Mouse (Mus musculus) left cerebral cortex, postnatal 4 days (tissue): ENCODE results near the gene Cd36. TPM values are rescaled to one million over a fixed set of nuclear protein-coding genes. Genes with fewer than 3 reads are reported as not detected.
"Not testable (repeated sequence)": the region's sequence is repeated elsewhere in the genome, so short reads cannot be mapped to it uniquely, and the experiment has no call there.

ENCODE experiments used
- DNase-seq: peaks from one replicate; pipeline ENCODE4 v3.0.0-alpha.2; 2022
- intact Hi-C: fragments of 180-260 bp; cut with DNase I; formaldehyde crosslinking; loops from one replicate; pipeline ENCODE4 v1.15.1; 2025
- total RNA-seq, 2 experiments: library from RNA; stranded (reverse); gene quantifications; 2 replicates each; pipeline ENCODE4 v1.2.3; 2021

Cd36 gene
- total RNA-seq, result 1 to 10 TPM; 1.8 to 1.9 TPM

DNA sequence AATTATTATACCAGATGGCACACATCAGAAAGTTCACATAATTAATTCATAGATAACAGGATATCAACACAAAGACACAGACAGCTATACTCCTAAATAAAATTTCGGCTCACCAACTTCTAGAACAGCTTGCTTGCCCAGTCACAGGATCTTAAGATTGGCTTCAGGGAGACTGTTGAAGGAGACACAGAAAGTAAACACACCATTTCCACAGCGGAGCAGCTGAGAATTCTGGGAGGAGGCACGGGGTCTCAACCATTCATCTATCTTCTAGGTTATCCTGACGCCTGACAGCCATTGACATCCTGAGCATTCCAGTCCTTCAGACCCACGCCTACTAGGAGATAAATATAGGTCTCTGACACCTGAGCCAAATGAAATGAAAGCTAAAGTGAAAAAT is at the start of gene Cd36:
Gene Cd36 (minus strand): TSS at position 204 of the 400 bp plus-strand sequence.
- intact Hi-C loops, result no loop called here

DNA sequence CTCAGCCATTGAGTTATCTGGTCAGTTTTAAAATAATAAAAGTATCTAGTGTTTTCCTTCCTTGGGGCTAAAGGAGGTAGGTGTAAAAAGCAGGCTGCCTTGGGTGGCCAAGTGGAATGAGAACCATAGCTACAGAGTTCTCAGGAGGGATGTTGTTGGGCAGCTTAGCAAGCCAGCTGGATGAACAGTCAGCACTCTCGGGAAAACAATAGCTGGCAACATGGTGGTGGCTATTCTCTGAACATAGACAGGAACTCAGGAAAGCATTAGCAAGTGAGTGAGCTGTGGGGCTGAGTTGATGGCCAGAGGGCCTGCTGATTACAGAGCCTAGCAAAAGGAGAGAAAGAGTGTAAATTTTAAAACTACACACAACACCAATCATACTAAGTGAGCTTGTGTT is 45.9 kb upstream of the Cd36 start:
- intact Hi-C loops, result no loop called here
- DNase-seq, result no peak

More for the DNA sequence above, at the start of gene Cd36:
- DNase-seq, result no peak

DNA sequence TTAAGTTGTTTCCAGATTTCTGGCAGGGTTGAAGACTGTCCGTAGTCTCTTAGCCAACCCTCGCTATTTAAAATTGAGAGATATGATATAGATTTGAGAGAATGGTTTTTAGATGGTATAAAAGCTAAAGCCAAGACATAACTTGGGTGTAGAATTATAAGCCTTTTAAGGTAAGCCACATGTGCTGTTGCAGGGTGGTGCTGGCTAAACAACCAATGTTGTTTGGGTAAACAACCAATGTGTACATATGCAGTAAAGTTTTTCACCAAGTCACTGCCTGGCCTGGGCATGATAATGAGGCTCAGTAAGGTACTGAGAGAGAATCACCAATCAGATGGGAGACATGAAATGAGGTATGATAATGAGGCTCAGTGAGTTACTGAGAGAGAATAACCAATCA is 43.0 kb upstream of the Cd36 start:
- intact Hi-C loops, DNase-seq: not testable (repeated sequence)

DNA sequence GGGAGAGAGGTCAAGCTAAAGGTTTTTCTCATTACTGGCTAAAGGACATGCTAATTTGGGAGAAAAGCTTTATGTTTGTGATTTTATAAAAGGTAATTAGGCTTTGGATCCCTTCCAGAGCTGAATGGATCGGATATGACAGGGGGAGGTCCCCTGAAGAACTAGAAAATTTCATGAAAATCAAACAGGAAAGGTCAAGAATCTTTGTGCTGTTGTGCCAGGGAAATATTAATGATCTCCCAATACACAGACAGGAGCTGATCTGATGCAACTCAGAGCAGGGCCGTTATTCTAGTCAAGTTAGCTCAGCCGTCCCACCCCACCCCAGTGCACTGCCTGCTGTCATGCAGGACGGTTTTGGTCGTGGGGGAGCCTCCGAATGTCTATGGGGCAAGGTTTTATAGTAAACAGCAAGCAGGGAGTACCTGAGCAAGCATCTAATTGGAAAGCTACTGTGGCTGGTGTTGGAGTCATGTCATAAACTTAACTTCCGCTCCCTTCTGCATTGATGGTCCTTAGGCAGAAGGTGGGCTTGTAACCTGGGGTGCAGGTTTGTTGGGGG is 40.5 kb upstream of the Cd36 start:
- intact Hi-C loops, result no loop called here

DNA sequence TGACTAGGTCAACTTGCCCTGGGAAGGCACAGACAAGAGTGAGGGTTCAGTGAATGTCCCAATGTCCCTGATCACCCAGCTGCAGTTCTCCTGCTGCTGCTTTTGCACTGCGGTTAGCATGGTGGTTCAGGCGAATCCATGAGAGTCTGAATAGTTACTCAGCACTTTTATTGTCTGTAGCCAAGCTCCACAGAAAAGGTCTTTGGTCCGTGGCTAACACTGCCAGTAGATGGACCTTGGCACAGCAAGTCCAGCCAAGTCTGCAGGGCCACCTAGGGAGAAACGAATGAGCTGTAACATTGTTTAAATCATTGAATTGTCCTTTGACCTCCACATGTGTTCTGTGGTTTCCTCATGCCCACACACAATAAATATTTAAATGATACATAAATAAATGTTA is 39.9 kb upstream of the Cd36 start:
- intact Hi-C loops, result no loop called here
- DNase-seq, result no peak

More for the DNA sequence above, 40.5 kb upstream of the Cd36 start:
- no peak for DNase-seq

DNA sequence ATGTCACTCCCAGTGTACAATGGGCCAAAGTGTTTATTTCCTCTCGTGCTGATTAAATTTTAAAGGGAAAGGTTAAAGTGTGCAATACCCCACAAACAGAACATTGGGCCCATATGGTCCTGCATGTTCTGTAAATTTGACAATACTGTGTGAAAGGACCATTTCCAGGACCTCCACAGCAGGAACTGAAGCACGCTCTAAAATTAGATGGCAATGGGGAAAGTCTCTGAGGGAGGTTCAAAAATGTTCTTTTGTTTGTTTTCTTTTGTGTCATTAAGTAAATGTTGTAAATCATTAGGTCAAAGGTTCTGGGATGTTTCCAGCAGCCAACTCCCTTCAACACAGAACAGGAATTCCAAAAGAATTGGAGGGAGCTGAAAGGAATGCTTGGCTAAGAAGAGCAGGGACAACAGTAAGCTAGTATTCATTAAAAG is 35.5 kb upstream of the Cd36 start:
- intact Hi-C loops, result no loop called here
- no peak for DNase-seq

DNA sequence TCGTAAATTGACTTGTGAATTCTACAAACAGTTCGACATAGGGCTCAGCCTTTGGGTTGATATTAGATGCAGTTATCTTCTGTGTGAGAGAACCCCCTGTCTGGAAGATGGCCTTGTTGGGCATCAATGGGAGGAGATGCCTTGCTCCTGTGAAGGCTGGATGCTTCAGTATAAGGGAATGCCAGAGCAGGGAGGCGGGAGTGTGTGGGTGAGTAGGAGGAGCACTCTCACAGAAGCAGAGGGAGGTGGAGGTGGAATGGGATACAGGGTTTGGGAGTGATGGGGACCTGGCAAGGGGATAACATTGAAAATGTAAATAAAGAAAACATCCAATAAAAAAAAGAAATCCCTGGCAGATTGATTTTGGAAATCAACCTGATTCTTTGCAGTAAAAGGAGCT is 35.0 kb upstream of the Cd36 start:
- intact Hi-C loops, result no loop called here
- DNase-seq, result no peak

DNA sequence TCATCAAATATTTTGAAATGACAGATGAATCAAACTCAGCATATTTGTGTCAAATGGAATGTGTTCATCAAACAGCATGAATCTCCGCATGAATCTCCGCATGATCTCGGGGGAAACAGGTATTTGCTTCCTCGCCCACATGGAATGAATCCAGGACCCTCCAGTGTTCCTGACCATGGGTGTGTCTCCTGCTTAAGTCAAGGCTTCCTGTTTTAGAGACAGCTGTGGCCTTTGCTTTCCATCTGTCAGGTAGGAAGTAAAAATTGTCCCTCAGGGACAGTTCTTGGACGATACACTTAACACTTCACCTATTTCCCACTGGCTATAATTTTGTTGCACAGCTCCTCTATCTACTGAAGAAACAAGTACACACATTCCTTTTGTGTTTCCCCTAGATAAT is 30.4 kb upstream of the Cd36 start:
- DNase-seq, result no peak
- intact Hi-C loops, result no loop called here

DNA sequence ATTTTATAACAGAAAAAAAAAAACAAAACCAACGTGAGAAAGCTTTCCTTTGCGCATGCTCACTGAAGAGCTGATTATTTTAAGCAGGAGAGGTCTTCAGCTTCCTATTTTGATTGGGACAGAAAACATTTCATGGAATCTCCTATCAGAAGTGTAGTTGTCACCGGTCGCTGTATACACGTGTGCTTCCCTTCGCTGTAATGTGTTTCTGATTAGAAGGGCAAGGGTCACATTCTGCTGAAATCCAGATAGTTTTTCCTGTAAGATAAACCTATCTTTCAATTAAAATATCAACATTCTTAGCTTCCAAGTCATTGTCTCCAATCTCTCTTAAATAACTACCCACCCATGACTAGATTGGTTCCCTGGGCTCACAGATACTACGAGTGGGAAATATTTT is 16.2 kb upstream of the Cd36 start:
- DNase-seq, result no peak
- intact Hi-C loops, result no loop called here

DNA sequence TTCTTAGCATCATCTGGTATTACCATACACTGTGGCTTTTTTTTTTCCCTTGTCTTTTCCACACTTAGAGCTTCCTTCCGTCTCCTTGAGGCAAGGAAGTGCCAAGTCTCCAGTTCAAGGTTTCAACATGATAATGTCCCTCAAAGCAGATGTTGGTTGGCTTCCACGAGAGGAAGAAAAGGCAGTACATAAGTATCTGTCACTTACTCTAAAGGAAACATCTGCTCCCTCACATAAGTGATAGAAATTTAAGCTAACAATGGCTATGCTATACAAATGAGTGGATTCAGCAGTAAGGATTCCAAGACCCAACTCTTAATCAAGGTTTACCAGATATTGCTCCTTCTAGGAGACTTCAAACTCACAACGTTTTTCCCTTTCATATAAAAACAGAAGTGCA is 10.3 kb upstream of the Cd36 start:
- intact Hi-C loops, result no loop called here
- no peak for DNase-seq

DNA sequence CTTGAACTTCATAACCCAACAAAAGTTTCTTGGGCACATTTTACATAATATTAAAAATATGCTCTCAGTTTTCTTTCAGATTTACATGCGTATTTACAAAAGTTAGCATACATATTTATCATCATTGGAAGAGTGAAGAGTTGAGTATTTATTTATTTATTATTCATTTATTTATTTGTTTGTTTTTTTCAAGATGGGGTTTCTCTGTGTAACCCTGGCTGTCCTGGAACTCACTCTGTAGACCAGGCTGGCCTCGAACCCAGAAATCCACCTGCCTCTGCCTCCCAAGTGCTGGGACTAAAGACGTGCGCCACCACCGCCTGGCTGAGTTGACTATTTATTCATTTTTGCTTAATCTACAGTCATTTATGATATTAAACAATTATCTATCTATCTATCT is 9.0 kb upstream of the Cd36 start:
- DNase-seq, intact Hi-C loops: not testable (repeated sequence)

DNA sequence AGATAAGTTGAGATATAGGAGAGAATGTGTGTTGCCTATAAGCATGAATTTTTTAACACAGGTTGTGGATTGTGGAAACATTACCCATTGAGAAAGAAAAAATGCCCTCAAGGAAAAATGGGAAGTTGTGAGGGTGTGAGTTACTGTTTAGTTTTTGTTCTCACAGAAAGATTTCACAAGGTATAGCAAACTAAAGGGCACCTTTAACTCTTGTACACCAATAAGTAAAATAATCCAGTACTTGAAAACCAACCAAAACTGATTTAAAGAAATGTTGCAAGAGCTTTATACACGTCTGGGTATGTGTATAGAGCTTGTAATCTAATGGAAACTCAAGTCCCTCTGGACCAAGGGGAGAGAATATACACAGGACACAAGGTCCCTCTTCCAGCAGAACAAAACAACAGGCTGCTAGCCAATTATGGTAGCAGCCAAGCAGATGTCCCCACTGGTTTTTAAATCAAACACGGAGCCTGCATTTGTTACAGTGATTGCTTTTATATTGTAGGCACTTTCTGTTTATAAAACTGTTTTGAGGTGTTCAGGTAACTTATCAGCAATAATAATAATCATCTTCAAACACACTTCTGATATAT is 5.1 kb upstream of the Cd36 start:
- no peak for DNase-seq
- intact Hi-C loops, result no loop called here

DNA sequence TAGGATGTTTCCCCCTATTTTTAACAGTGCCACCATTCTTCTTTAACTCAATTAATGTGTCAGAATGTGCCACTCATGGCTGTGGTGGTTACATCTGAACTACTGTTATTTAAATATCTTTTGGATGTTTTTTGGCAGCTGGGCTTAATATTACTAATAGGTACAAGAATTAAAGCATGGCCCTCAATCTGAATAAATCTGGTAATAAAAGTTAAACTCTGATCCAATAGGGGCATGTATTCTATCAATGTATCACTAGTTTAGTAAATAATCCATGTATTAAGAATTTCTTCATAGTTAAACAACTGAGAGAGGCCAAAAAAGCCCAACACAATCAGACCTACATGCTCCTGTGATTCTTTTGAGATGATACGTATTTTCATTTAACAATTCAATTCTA is 690 bp upstream of the Cd36 start:
- no peak for DNase-seq
- intact Hi-C loops, result no loop called here

DNA sequence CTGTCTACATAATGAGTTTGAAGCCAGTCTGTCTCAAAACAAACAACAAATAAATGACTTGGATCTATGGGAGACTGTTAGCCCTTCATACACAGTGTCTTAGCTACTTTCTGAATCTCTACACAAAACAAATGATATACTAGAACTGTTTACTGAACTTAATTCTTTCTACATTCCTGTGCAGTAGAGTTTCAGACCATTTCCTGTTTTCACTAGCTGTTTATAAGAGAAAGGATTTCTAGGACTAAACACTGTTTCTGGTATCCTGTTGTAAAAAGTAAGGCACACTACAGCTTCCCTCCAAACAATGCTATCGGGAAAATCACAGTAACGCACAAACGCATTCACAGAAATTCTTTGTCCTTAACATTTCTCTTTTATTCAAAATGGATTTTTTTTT is 2.2 kb downstream of the Cd36 start:
- no peak for DNase-seq
- intact Hi-C loops, result no loop called here

DNA sequence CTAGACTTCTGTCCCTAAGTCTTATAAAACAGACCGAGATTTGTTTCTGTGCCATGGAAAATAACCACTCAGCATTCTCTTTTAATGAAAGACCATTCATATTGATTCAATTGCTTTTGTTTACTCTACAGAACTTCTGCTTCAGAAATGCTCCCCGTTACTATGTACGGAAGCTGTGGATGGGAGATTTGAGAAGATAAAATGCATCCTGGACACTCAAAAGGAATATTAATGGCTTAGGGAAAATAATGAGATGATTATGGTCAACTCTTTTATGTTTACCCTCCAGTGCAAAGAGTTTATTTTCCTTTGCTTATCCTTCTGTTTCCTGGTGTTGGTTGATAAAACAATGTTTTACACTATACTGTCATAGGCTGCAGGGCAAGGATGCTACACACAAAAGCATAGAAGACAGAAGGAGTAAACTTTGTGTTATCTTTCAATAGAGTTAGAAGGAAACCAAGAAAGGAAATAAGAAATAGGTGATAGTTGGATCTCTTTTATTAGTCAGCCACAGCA is 5.2 kb downstream of the Cd36 start:
- intact Hi-C loops, result no loop called here
- no peak for DNase-seq

DNA sequence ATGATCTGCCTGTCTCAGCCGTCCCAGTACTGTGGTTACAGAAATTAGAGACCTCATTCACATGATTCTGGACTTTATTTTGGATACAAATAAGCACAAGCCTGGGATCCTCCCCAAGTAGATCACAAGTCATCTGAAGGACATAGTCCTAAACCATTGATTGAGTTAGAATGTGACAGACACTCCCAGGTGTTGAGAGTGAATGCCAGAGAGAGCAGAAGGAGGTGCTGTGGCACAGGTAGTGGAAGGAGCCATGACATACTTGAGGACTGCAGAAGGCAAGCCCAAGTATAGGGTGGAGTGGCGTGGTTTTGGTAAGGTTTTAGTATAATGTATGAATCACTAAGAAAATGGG is 7.1 kb downstream of the Cd36 start:
- DNase-seq, result no peak
- intact Hi-C loops, result no loop called here

DNA sequence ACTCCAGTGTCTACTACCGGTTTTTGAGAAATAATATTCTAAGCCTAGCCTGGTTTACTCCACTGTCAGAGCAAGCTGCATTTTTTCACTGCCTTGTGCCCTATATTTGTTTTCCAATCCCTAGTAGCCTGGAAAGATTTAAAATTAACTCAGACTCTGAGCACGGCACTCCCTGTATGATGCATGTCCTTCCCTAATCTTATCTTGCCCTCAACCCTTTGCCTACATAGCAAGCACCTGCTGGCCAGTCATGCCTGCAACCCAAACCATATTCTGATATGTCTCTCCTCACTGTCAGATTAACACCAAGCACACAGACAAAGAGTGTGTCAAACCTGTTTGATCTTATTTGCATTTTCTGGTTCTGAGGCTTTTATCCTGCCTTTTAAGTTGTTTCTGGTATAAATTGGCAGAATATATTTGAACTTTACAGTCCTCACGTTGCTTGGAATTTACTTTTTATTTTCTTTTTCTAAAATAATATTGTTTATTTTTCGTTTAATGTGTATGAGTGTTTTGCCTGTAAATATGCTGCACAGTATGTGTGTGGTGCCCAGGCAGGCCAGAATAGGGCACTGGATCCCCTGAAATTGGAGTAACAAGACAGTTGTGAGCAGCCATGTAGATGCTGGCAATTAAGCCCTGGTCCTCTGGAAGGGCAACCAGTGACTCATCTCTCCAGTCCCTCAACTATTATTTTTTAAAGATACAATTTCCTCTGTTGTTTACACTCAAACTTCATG is 7.6 kb downstream of the Cd36 start:
- DNase-seq, result no peak
- intact Hi-C loops, result no loop called here

DNA sequence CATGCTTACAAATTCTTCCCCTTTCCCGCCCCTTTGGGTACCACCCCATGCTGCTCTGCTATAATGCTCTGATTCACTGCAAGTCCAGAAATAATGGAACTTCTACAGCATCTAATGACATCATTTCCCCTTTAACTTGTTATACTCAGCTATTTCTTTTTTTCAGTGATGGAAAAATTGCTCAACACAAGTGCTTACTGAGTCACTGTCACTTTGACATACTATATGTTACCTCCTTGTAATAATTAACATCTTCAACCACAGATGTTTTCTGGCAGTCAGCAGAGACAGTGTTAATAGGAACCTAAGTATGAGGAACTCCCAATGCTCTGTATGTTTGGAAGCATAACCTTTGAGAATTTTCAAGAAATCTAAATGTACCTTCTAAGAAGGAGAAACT is 8.7 kb downstream of the Cd36 start:
- no peak for DNase-seq
- intact Hi-C loops, result no loop called here

DNA sequence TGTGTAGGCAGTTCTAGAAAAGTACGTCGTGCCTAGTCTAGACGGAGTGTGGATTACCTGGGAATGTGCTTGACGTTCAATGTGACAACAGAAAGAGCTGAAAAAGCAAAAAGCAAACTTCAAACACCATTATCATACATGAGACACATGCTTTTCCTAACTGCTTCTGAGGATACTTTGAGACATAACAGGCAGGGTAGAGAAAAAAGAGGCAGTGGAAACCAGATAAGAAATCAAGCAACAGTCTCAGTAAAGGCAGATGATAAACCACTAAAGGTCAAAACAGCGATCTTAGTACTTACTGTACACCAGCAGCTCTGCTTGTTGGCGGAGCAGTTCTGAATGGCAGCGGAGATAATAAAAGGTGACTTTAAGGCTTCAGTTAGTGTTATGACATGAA is 11.6 kb downstream of the Cd36 start:
- intact Hi-C loops, result no loop called here
- DNase-seq, result no peak

DNA sequence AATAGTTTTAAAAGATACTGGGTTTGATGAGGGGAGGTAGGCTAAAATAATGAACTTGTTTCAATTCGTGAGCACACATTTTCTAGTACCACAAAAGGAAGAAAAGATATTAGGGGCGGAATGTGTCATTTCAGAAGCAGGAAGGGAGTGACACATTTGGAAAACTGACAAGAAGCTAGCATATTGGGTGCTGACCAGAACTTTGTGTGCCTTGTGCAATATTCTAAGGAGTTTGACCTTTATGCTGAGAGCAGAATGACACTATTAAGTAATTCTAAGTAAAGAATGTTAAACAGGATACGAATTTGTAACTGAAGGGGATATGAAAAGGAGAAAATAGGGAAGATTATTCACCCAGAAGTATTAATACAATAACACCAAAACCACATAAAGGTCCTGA is 12.0 kb downstream of the Cd36 start:
- no peak for DNase-seq
- intact Hi-C loops, result no loop called here

DNA sequence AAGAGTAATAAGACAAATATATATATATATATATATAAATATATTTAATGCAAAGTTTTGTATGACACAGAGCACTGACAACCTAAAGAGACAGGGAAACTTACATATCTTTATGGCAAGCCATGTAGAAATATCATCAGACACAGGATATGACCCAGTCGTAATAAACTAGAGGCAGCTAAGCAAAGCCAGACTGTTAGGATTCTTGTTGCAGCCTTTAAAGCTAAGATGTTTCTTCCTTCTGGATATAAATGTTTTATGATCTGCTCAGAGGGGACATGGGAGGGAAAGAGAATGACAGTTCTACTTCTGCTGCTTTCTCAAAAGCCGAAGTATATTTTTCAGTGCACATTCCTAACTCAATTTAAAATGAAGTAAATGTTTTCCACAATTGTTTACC is 14.3 kb downstream of the Cd36 start:
- no peak for DNase-seq
- intact Hi-C loops, result no loop called here

DNA sequence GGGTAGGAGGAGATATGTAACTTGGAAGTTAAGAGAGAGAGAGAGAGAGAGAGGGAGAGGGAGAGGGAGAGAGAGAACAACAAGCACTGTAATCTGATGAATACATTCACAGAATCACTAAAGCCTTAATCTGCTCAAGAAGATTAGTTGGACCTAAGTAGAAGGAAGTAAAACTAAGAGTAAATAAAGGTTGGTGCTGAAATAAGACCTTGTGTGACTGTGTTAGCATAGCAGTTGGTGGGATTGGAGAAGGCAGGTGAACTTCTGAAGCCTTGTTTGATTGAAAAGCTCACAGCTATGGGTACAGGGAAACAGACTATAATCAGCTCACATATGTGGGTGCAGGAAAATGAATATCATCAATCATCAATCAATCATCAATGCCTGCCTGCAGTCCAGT is 23.2 kb downstream of the Cd36 start:
- intact Hi-C loops, result no loop called here
- DNase-seq, result no peak
